Mouse (Mus musculus): ENCODE data around the gene Esrra.

GRCm38 (mm10) chr19:6919876-6920740 is 1.5 kb downstream of the Esrra start:
- TF ChIP-seq POLR2A (IDR thresholded peaks at IDR 0.05; ENCODE audit: borderline replicate concordance, control insufficient read depth, low read depth, low read length) (no peak), CTCF (IDR thresholded peaks at IDR 0.05; ENCODE audit: control insufficient read depth, insufficient read depth, low read length) (no peak)
